Mouse (Mus musculus) layer of hippocampus, adult 9-10 months (tissue): Measurements from ENCODE around the gene Ano8.
"Not testable (repeated sequence)": the region's sequence is repeated elsewhere in the genome, so short reads cannot be mapped to it uniquely, and the experiment has no call there.

Experiments used
- DNase-seq: peaks from one replicate; pipeline ENCODE4 v3.0.0; 2022; ENCODE audit warnings: low spot score

Ano8 gene

DNA sequence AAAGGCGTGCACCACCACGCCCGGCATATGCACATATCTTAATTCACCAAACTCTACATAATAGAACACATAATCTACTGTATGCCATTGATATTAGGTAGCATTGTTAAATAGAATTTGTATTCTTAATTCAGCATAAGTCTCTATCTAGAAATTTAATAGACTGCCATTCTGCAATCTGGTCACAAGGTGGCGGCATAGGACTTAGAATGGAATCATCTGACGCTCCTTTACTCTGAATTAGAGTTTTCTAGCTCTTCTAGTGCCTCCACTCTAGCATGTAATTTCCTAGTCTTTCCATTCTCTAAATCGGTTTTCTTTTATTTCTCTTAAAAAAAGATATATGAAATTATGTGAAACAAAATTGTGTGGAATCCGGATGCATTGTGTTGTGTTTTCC, 44.4 kb downstream of the Ano8 start:
- DNase-seq: no peak

DNA sequence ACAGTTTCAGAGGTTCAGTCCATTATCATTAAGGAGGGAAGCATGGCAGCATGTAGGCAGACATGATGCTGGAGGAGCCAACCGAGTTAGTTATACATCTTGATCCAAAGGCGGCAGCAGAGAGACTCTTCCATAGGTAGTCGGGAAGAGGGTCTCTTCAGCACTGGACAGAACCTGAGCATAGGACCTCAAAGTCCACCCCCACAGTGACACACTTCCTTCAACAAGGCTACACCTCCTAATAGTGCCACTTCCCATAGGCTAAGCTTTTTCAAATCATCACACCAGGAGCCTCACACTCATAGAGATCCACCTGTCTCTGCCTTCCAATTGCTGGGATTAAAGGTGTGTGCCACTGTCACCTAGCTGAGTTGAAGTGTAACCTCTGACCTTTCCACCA, 48.7 kb downstream of the Ano8 start:
- no peak for DNase-seq

GRCm38 (mm10) chr8:71432935-71433334, 52.8 kb downstream of the Ano8 start:
- not testable (repeated sequence) for DNase-seq
